ENCODE assay signal across 8 mouse cellular contexts in genomic region chr19:43311125-43311524, GRCm38 (mm10).
DNase-seq lines count a peak whose midpoint lies in the region; ATAC-seq and TF ChIP-seq lines count a peak whose summit lies in the region.

No protein-coding gene starts in this region.

- H3K4me1 ChIP-seq in kidney, embryonic 15.5 days, result no peaks in the 10 kb centered on the region
- H3K4me1 ChIP-seq in limb, embryonic 14.5 days (ENCODE audit: control insufficient read depth, insufficient read depth, low read length), result no peaks in the 10 kb centered on the region

- 0 out of 2 replicates have a peak, but pooled peaks cover 2% of the 10 kb centered on the region for H3K9me3 ChIP-seq in kidney, embryonic 15.5 days (replicated peaks)
- no peaks in the 10 kb centered on the region for H3K9me3 ChIP-seq in limb, embryonic 14.5 days (ENCODE audit: control insufficient read depth, low read length)

- peak; percentile 20 for DNase-seq in kidney, adult 18-20 months
- DNase-seq in ES-CJ7 (ENCODE audit: low read depth, low spot score), result peak; percentile 13
- DNase-seq in adrenal gland, postnatal 25 days, result peak; percentile 21
- DNase-seq in hindlimb bud, embryonic 11.5 days (ENCODE audit: extremely low spot score, low read depth, low spot score), result peak; percentile 6
- peak; percentile 24 for DNase-seq in limb, embryonic 14.5 days (ENCODE audit: low spot score)
- DNase-seq in gastrocnemius, adult 8-10 months (ENCODE audit: low spot score in 2 of 2), result no peak
- no peak for DNase-seq in spleen, postnatal 4 days (ENCODE audit: low spot score in 2 of 2)

- H3K27ac ChIP-seq in kidney, embryonic 15.5 days, result no peak overlapping the region
- H3K27ac ChIP-seq in limb, embryonic 14.5 days (replicated peaks; ENCODE audit: low read depth, low read length), result no peak overlapping the region

- no peak overlapping the region for H3K9ac ChIP-seq in kidney, embryonic 15.5 days
- no peak overlapping the region for H3K9ac ChIP-seq in limb, embryonic 14.5 days (ENCODE audit: low read depth, low read length, severe bottlenecking)

- no peak overlapping the region for H3K4me2 ChIP-seq in kidney, embryonic 15.5 days
- no peak overlapping the region for H3K4me2 ChIP-seq in limb, embryonic 14.5 days (replicated peaks; ENCODE audit: low read depth, low read length, severe bottlenecking)

- no peaks in the 10 kb centered on the region for H3K27me3 ChIP-seq in kidney, embryonic 15.5 days
- H3K27me3 ChIP-seq in limb, embryonic 14.5 days (ENCODE audit: control insufficient read depth, insufficient read depth, low read length), result no peaks in the 10 kb centered on the region

- no peak overlapping the region for H3K4me3 ChIP-seq in kidney, embryonic 15.5 days (replicated peaks)
- no peak overlapping the region for H3K4me3 ChIP-seq in limb, embryonic 14.5 days (replicated peaks; ENCODE audit: low read length)

- no peak for ATAC-seq in kidney, embryonic 15.5 days (replicated peaks; ENCODE audit: low FRiP score)
- ATAC-seq in limb, embryonic 14.5 days (ENCODE audit: low FRiP score, low read depth), result no peak

- no peaks in the 10 kb centered on the region for H3K36me3 ChIP-seq in kidney, embryonic 15.5 days
- no peaks in the 10 kb centered on the region; the same call in 1 of the 2 replicates for H3K36me3 ChIP-seq in limb, embryonic 14.5 days (ENCODE audit: control insufficient read depth, insufficient read depth, low read length)

- no peak for TF ChIP-seq POLR2A in limb, embryonic 14.5 days (IDR thresholded peaks at IDR 0.05; ENCODE audit: borderline replicate concordance, extremely low read depth, insufficient read depth, insufficient read length)

Comparison
In these comparisons a context has a peak if more than half of its experiments do, and no peak if none do; other contexts are left out.
1. DNase-seq: peak in kidney, adult 18-20 months (single experiment), ES-CJ7 (single experiment), adrenal gland, postnatal 25 days (single experiment), hindlimb bud, embryonic 11.5 days (single experiment) and limb, embryonic 14.5 days (single experiment); none in gastrocnemius, adult 8-10 months (0 of 2) and spleen, postnatal 4 days (0 of 2).